Mouse (Mus musculus) thymus, postnatal 0 days (tissue): ENCODE measurements around the gene Olfr32. TPM values are rescaled to one million over a fixed set of nuclear protein-coding genes. Genes with fewer than 3 reads are reported as not detected.
"Not testable (repeated sequence)": the region's sequence is repeated elsewhere in the genome, so short reads cannot be mapped to it uniquely, and the experiment has no call there.

ENCODE experiments used
- DNase-seq: peaks from one replicate; pipeline ENCODE4 v3.0.0-alpha.2; 2015; ENCODE audit warnings: low spot score
- polyA plus RNA-seq: library from polyadenylated mRNA; unstranded; fragments of >200 nt; fragmentation: Nextera tagmentation; extraction: Ambion mirVana; gene quantifications from 2 replicates; pipeline ENCODE4 v1.2.1, GENCODE M21; 2015

Gene Olfr32
- polyA plus RNA-seq: not detected in 2 replicates

DNA sequence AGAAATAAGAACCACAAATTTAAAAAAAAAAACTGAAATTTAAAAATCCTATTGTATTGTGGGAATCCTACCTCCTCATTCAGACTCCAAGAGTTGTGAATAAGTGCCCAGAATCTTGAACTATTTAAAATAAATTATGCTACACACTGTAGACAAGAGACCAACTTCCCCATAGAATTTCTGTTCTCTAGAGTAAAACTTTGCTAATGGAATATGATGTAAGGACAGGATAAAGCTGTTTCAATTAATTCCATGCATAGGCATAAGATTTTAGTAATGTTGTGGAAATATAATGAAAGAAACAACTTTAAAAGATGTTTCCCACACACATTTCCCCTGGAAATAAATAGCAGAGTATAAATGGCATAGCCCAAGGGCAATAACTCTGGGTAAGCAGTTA lies at the start of gene Olfr32:
Olfr32 (minus strand) TSS at position 101 of the 400 bp plus-strand sequence.
- no peak for DNase-seq

- not testable (repeated sequence) for DNase-seq
These were observed 45.0 kb upstream of the Olfr32 start for GRCm38 (mm10) chr2:90187082-90187481.

- DNase-seq: not testable (repeated sequence)
These were observed 44.0 kb upstream of the Olfr32 start for GRCm38 (mm10) chr2:90186082-90186481.

DNA sequence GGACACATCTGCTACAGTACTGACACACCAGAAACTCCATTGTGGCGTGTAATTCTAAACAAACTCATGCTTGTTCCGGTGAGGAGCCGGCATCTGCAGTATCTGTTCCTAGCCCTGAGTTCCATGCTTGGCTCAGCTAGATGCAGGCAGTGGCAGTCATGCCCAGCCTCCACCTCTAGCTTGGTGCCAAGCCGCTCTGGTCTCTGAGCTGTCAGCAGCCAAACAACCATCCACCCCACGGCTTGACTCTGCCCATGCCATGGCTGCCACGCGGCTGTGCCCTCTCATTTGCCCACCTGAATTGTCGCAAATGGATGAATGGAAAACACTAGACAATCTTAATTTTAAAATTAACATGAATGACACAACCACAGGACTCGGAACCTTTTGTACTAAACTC lies 11.8 kb upstream of the Olfr32 start:
- no peak for DNase-seq

DNA sequence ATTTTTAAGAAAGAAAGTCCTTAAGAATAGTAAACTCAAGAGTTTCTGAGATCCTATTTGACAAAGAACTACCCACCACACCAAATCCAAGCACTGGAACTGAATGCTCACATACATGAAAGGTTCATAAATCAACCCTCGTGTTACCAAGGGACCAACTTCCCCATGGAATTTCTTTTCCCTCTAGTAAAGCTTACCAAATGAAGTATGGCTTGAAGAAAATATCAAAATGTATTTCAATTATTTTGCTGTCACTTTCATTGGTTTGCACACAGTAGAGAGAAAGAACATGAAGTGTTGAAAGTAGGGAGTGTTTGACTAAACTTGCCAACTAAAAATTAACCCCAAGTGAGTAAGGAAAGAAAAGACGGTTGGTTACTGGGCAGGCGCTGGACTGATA lies 10.9 kb upstream of the Olfr32 start, which contains the start of gene Olfr1270:
Olfr1270 (minus strand) TSS at position 101 of the 400 bp plus-strand sequence.
- no peak for DNase-seq

- no peak for DNase-seq
These were observed 20.8 kb downstream of the Olfr32 start, which contains the start of gene Olfr1269 for GRCm38 (mm10) chr2:90121312-90121711. Olfr1269 (minus strand) TSS chr2:90121412.

Other genes with a start within 250 kb of the Olfr32 start
- gene Olfr1258, start 215.0 kb downstream of the Olfr32 start, polyA plus RNA-seq: not detected in 2 replicates
- gene Olfr1259, start 193.6 kb downstream of the Olfr32 start, polyA plus RNA-seq: not detected in 2 replicates
- not detected in 2 replicates for gene Olfr1260, start 168.0 kb downstream of the Olfr32 start, polyA plus RNA-seq
- gene Olfr1261, start 151.1 kb downstream of the Olfr32 start, polyA plus RNA-seq: not detected in 2 replicates
- gene Olfr1262, start 142.2 kb downstream of the Olfr32 start, polyA plus RNA-seq: not detected in 2 replicates
- not detected in 2 replicates for gene Olfr1263, start 130.2 kb downstream of the Olfr32 start, polyA plus RNA-seq
- not detected in 2 replicates for gene Olfr1264, start 116.7 kb downstream of the Olfr32 start, polyA plus RNA-seq
- gene Olfr1265, start 107.0 kb downstream of the Olfr32 start, polyA plus RNA-seq: not detected in 2 replicates
- not detected in 2 replicates for gene Olfr140, start 78.7 kb downstream of the Olfr32 start, polyA plus RNA-seq
- not detected in 2 replicates for gene Olfr1269, start 20.9 kb downstream of the Olfr32 start, polyA plus RNA-seq
- not detected in 2 replicates for gene Olfr1270, start 10.8 kb upstream of the Olfr32 start, polyA plus RNA-seq
- gene Olfr1506, start 82.2 kb upstream of the Olfr32 start, polyA plus RNA-seq: not detected in 2 replicates
- gene Olfr142, start 115.3 kb upstream of the Olfr32 start, polyA plus RNA-seq: not detected in 2 replicates
- gene Olfr1271, start 128.7 kb upstream of the Olfr32 start, polyA plus RNA-seq: not detected in 2 replicates
- not detected in 2 replicates for gene Olfr1272, start 150.5 kb upstream of the Olfr32 start, polyA plus RNA-seq
- not detected in 2 replicates for gene Gm13769, start 179.9 kb upstream of the Olfr32 start, polyA plus RNA-seq